Mouse (Mus musculus) brown adipose tissue, adult 24 weeks (tissue): Measurements from ENCODE around the gene Ell3. TPM values are rescaled to one million over a fixed set of nuclear protein-coding genes. Genes with fewer than 3 reads are reported as not detected.
"Not testable (repeated sequence)": the region's sequence is repeated elsewhere in the genome, so short reads cannot be mapped to it uniquely, and the experiment has no call there.

Experiments used
- H3K27ac ChIP-seq: fragments of 200-500 bp; replicated peaks from 2 replicates; pipeline ENCODE4 v1.5.1; 2012; ENCODE audit warnings: low read depth, mild to moderate bottlenecking, low read length
- H3K4me1 ChIP-seq: fragments of 200-500 bp; 2 replicates; pipeline ENCODE4 v1.6.1; 2012; ENCODE audit warnings: low read length, mixed read lengths; ENCODE audit not compliant: control insufficient read depth, insufficient read depth, insufficient read length
- H3K4me3 ChIP-seq: fragments of 200-500 bp; 2 replicates; pipeline ENCODE4 v1.5.1; 2012; ENCODE audit warnings: low read depth, mild to moderate bottlenecking, low read length, moderate library complexity; ENCODE audit not compliant: insufficient read depth
- polyA plus RNA-seq: library from polyadenylated mRNA; stranded (reverse); fragments of >200 nt; gene quantifications from 2 replicates; pipeline ENCODE4 v1.2.4, GENCODE M21; 2012; ENCODE audit not compliant: missing spikeins, insufficient read depth, insufficient read length

Gene Ell3
- not detected in 2 replicates for polyA plus RNA-seq

DNA sequence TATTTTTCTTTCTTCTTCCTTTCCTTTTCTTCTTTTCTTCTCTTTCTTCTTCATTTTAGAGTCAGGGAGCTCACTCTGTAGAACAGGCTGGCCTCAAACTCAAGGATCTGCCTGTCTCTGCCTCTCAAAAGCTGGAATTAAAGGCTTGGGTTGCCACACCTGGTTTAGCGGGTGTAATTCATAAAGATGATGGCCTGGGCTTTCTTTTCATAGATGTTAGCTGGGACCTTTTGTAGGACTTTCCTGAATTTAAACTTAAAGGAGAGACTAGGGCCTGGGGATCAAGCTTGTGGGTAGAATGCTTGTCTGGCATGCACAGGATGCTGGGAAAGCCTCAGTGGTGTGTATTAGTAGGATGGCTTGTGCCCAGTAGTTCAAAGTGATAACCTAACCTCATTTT, at the start of gene Ell3:
Gene Ell3 (minus strand): TSS at position 101 of the 400 bp plus-strand sequence.
- H3K4me3 ChIP-seq, result no peak within 1 kb of the TSS
- 0 out of 2 replicates have a peak, but pooled peaks cover 6% of the 10 kb centered on the region for H3K4me1 ChIP-seq

DNA sequence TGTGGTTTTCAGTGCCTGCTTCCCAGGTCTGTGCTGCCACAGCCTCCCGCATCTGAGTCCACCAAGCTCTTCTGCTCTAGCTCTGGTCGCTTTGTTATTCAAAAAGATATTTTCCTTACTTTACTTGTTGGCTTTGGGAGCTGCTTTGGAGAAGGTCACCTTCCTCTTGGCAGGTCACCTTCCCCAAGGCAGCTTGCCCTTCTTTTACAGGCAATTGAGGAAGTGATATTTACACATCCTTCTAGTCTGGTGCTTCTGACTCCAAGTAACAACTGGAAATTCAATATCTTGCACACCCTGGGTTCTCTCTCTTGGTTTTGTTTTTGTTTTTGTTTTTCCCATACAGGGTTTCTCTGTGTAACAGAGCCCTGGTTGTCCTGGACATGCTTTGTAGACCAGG, 40.3 kb upstream of the Ell3 start:
- not testable (repeated sequence) for H3K4me1 ChIP-seq, H3K27ac ChIP-seq, H3K4me3 ChIP-seq

More for the DNA sequence above, at the start of gene Ell3:
- H3K27ac ChIP-seq, result no peak within 1 kb of the TSS

DNA sequence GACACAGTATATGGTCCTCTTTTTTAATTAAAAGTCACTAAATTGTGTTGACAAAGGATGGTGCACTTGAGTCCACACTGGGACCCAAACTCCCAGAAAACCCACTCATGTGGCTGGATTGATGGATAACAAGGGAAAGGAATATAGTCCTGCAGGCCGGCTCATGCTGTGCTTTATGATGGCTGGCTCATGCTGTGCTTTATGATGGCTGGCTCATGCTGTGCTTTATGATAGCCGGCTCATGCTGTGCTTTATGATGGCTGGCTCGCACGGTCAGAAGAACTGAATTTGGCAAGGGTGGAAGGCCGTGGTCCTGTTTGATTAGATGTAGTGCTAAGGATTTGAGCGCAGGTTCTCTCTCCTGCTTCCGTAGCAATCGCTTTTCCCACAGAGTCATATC, 39.5 kb upstream of the Ell3 start:
- Histone ChIP-seq H3K27ac (no peak overlapping the region), H3K4me3 (no peak overlapping the region), H3K4me1 (no peaks in the 10 kb centered on the region)

- H3K27ac ChIP-seq, H3K4me1 ChIP-seq, H3K4me3 ChIP-seq: not testable (repeated sequence)
Measured at GRCm38 (mm10) chr2:121480916-121481315, 36.8 kb upstream of the Ell3 start.

DNA sequence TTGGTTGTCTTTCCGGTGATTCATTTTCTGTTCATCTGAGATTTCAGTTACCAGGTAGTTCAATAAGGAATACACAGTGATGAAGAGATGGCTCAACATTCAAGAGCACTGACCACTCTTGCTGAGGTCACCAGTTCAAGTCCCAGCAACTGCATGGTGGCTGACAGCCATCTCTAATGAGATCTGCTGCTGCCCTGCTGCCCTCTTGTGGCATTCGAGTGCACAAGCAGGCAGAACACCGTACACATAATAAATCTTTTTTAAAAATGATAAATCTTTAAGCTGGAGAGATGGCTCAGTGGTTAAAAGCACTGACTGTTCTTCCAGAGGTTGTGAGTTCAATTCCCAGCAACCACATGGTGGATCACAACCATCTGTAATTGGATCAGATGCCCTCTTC, 36.4 kb upstream of the Ell3 start:
- Histone ChIP-seq H3K4me3 (no peak overlapping the region), H3K4me1 (no peaks in the 10 kb centered on the region), H3K27ac (no peak overlapping the region)

- no peaks in the 10 kb centered on the region for H3K4me1 ChIP-seq
- no peak overlapping the region for H3K27ac ChIP-seq
- H3K4me3 ChIP-seq, result no peak overlapping the region
Measured at GRCm38 (mm10) chr2:121477491-121478266, 33.6 kb upstream of the Ell3 start.

DNA sequence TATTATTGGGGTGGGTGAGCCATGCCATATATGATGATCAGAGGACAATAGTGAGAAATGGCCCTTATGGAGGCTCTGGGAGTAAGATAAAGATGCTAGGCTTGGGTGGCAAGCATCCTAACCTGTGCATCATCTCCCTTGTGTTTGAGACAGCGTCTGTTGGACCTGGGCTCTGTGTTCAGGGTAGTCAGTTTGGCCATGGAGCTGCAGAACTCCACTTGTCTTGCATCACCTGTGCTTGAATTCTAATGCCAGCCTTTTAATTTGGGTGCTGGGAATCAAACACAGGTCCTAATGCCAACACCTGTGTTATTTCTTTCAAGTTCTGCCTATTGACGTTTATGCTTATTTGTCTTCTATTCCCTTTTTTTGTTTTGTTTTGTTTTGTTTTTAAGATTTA, 31.2 kb upstream of the Ell3 start:
- H3K4me1 ChIP-seq, H3K27ac ChIP-seq, H3K4me3 ChIP-seq: not testable (repeated sequence)

DNA sequence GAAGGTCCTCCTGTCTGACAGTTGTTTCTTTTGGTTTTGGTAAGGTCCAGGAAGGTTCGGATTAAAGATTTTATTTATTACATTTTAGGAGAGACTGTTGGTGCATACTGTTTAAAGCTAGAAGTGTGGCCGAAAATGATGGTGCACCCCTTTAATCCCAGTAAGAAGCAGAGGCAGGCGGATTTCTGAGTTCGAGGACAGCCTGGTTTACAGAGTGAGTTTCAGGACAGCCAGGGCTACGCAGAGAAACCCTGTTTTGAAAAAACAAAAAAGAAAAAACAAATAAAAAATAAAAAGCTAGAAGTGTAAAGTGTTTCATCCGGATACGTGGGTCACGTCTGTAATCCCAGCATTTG, 30.1 kb upstream of the Ell3 start:
- H3K27ac ChIP-seq, result peak overlapping the region; percentile 19; the same call in 1 of the 2 replicates
- peaks cover 3% of the 10 kb centered on the region; the same call in 1 of the 2 replicates for H3K4me1 ChIP-seq

DNA sequence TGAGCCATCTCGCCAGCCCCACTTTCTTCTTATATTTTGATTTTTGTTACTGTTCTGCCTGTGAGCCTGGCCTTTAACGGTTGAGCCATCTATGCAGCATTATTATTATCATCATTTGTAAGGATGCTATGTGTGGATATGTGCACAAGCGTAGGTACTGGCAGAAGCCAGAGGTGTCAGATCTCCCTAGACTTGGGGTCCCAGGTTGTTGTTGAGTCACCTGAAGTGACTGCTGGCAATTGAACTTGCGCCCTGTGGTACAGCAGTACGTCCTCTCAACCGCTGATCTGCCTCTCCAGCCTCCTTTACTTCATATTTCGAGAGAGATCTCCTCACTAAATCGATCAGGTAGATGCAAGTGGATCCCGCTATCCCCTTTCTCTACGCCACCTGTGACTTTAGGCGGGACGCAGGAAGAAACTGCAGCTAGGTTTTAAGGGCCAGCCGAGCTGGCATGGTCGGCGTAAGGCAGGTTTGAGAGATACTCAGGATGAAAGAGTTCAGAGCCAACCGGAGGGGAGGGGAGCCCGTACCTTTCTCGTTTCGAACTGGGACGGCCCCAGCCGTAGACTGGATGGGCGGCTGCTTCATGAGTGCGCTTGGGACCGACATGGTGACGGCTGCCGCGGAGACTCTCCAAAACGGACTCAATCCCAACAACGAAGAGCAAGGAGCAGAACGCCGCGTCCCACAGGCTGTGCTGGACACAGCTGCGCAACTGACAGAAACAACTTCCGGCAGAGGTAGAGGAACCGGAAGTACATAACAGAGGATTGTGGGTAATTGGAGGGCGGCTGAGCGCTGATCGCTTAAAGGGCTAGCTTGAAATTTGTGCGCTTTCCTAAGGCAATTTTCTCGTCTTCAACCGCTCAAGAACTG, 29.5 kb upstream of the Ell3 start, which contains the start of gene Mfap1b:
Gene Mfap1b (minus strand): TSS at position 767 of the 879 bp plus-strand sequence.
- peak within 1 kb of the TSS; percentile 74 for H3K4me3 ChIP-seq
- H3K27ac ChIP-seq, result peak within 1 kb of the TSS; percentile 47
- H3K4me1 ChIP-seq, result not testable (repeated sequence)

More for the DNA sequence above, 30.1 kb upstream of the Ell3 start:
- H3K4me3 ChIP-seq, result peak overlapping the region; percentile 74

DNA sequence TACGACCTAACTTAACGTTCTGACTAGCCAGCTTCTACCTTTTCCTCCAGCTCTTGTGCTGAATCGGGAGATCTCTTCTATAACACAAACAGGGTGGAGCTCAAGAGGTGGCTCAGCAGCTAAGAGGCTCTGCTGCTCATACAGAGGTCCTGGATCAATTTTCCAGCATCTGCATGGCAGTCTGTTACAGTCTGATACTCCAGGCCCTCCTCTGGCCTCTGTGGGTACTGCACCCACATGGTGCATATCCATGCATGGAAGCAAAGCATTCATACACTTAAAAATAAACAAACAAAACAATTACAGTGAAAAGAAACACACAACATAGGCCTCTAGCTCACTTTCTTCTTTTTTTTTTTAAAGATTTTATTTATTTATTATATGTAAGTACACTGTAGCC, 28.7 kb upstream of the Ell3 start:
- not testable (repeated sequence) for H3K27ac ChIP-seq, H3K4me3 ChIP-seq, H3K4me1 ChIP-seq

GRCm38 (mm10) chr2:121468982-121469381, 24.9 kb upstream of the Ell3 start:
- not testable (repeated sequence) for H3K27ac ChIP-seq, H3K4me3 ChIP-seq, H3K4me1 ChIP-seq

- H3K4me3 ChIP-seq, result no peak overlapping the region
- no peaks in the 10 kb centered on the region for H3K4me1 ChIP-seq
- no peak overlapping the region for H3K27ac ChIP-seq
Measured at GRCm38 (mm10) chr2:121460071-121460470, 16.0 kb upstream of the Ell3 start.

DNA sequence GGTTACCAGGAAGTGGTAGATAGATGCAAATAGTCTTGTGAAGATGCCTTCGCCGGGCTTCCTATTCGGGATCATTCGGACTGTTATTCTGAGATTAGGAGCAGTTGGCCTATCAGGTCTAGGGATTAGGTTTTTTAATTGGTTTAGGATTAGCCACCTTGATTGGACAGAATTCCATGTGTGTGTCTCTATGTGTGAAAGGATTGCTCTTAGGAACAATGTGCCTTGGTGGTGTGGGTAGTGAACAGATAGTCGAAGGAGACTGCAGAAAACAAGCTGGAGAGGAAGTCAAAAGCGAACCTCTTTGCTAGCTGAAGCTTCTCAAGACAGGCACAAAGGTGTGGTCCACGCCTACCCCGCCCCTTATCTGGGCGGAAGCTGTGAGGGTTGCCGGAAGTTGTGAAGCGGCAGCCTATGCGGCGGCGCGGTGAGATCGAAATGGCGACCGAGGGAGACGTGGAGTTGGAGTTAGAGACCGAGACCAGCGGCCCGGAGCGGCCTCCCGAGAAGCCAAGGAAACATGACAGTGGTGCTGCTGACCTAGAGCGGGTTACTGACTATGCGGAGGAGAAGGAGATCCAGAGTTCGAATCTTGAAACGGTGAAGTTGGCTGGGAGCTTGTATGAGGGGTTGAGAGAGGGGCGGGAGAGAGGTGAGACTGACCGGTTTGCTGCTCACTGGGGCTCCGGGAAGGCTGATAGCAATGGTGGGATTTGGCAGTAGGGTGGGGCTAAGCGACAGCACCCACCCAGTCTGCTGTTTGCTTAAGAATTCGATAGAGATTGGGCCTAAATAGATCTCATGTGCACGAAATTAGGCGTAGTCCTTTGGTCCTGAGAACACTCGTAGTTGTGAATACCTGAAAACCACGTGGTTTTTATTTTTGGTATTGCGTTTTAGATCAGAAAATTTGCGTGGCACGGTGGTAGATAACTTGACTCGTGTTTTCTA, 12.9 kb upstream of the Ell3 start, which contains the start of gene Serinc4:
Gene Serinc4 (minus strand): TSS at position 90 of the 951 bp plus-strand sequence.
- Histone ChIP-seq H3K27ac (peak within 1 kb of the TSS; percentile 72), H3K4me3 (peak within 1 kb of the TSS; percentile 91), H3K4me1 (no peaks in the 10 kb centered on the region)

DNA sequence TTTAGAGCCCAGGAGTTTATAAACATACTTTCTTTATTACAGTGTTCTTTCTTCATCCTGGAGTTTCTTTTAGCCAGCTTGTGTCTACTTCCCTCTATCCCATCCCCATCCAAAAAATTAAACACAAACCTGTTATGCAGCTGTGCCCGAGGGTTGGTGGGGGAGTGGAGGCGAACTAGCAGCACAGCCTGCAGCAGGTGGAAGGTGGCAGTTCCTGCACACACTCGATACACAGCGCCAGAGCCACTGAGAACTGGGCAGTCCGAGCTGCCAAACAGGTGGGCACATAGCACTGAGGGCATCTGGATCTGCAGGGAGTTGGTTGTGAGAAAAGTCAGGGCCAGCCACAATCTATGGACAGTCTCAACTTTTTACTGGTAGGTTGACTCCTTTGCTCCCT, 11.5 kb upstream of the Ell3 start:
- Histone ChIP-seq H3K4me3 (no peak overlapping the region), H3K27ac (no peak overlapping the region), H3K4me1 (peaks cover under 1% of the 10 kb centered on the region; the same call in 1 of the 2 replicates)
